In the genomic region with DNA sequence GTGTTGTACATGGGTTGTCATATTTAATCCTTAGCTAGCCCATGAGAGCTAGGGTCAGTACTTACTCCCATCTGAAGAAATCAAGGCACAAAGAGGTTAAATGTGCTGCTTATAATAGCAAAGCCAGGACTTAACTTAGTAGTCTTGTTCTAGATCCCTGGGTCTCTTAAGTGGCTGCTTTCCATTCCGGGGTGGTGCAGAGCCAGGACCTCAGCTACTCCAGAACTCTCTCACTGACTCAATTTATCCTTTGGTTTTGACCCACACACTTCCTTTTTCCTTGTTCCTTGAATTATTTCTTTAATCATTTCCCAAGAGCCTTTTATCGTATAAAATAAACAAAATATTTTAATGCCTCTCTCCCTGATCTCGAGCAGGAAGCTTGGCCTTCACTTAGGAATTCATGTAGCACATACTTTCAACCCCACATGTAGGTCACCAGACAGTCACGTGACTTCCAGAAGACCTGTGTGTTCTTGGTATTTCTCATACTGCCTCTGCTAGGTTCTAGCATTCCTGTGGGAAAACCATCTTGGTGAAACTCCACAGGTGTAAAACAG, we compare ENCODE assay signal across 23 mouse cellular contexts.
"Had no signal": no experiment of that assay in that cellular context is flagged by ENCODE, and none has a peak within 500 bp of the region (broad histone marks: within the 10 kb centered on the region; RNA-seq: fewer than 3 reads in every experiment).

No protein-coding gene starts in this region.

- H3K9me3 ChIP-seq: kidney, embryonic 15.5 days; limb, embryonic 12.5 days; limb, embryonic 15.5 days; midbrain, embryonic 12.5 days; midbrain, embryonic 15.5 days; neural tube, embryonic 13.5 days; stomach, embryonic 15.5 days had no signal

- H3K4me3 ChIP-seq: kidney, embryonic 15.5 days; left cerebral cortex, adult 2 months; limb, embryonic 12.5 days; limb, embryonic 15.5 days; midbrain, embryonic 12.5 days; midbrain, embryonic 15.5 days; neural tube, embryonic 13.5 days; stomach, embryonic 15.5 days had no signal

- H3K4me2 ChIP-seq: kidney, embryonic 15.5 days; limb, embryonic 12.5 days; limb, embryonic 15.5 days; liver, embryonic 11.5 days; midbrain, embryonic 12.5 days; midbrain, embryonic 15.5 days; neural tube, embryonic 13.5 days; stomach, embryonic 15.5 days had no signal

- H3K27ac ChIP-seq: kidney, embryonic 15.5 days; left cerebral cortex, adult 2 months; limb, embryonic 12.5 days; limb, embryonic 15.5 days; liver, embryonic 14.5 days; macrophage; midbrain, embryonic 12.5 days; midbrain, embryonic 15.5 days; stomach, embryonic 15.5 days had no signal

- H3K4me1 ChIP-seq: stomach, embryonic 15.5 days had no signal

- H3K36me3 ChIP-seq: kidney, embryonic 15.5 days; limb, embryonic 15.5 days; midbrain, embryonic 12.5 days; midbrain, embryonic 15.5 days; neural tube, embryonic 13.5 days; stomach, embryonic 15.5 days had no signal

- H3K9ac ChIP-seq: kidney, embryonic 15.5 days; limb, embryonic 12.5 days; limb, embryonic 15.5 days; liver, embryonic 14.5 days; liver, postnatal 0 days; midbrain, embryonic 12.5 days; midbrain, embryonic 15.5 days; neural tube, embryonic 13.5 days; stomach, embryonic 15.5 days had no signal

- DNase-seq: kidney, adult 8-10 months; kidney, postnatal 14 days; kidney, postnatal 4 days; layer of hippocampus, adult 9-11 months; layer of hippocampus, postnatal 36 days; left cerebral cortex, postnatal 4 days; liver, postnatal 0 days; retina, postnatal 1 day; right cerebral cortex, postnatal 25 days; spleen, adult 18-20 months; thymus, postnatal 25 days had no signal

- H3K27me3 ChIP-seq: kidney, embryonic 15.5 days; limb, embryonic 12.5 days; limb, embryonic 15.5 days; midbrain, embryonic 12.5 days; midbrain, embryonic 15.5 days; neural tube, embryonic 13.5 days; stomach, embryonic 15.5 days had no signal

- ATAC-seq: intestine, postnatal 0 days; liver, postnatal 0 days; midbrain, embryonic 15.5 days had no signal
